Mouse (Mus musculus): ENCODE results near the gene Ptger3. TPM values are rescaled to one million over a fixed set of nuclear protein-coding genes. Genes with fewer than 3 reads are reported as not detected.

The Ptger3 gene
- not detected in 2 replicates for polyA plus RNA-seq (2012; ENCODE audit: insufficient read depth, insufficient read length, low replicate concordance, missing spikeins)

GRCm38 (mm10) chr3:157566725-157567565 lies at the start of gene Ptger3:
Gene Ptger3 (plus strand): TSS chr3:157566892.
- under 1% methylated on average over 84 of the region's 84 CpGs for WGBS
- peaks cover 15% of the 10 kb centered on the region for H3K4me1 ChIP-seq (ENCODE audit: control insufficient read depth, insufficient read depth, low read length)
- H3K27ac ChIP-seq (ENCODE audit: insufficient read depth, low read depth, low read length), result no peak within 1 kb of the TSS
- no peak for TF ChIP-seq POLR2A (IDR thresholded peaks at IDR 0.05; ENCODE audit: insufficient read depth, low read depth, low read length)
- TF ChIP-seq CTCF (IDR thresholded peaks at IDR 0.05; ENCODE audit: insufficient read depth, low read depth, low read length), result no peak
- peak within 1 kb of the TSS; percentile 35 for H3K4me3 ChIP-seq (ENCODE audit: insufficient read depth, low read depth, low read length)

- Histone ChIP-seq H3K4me3 (ENCODE audit: insufficient read depth, low read depth, low read length) (no peak overlapping the region), H3K4me1 (ENCODE audit: control insufficient read depth, insufficient read depth, low read length) (no peaks in the 10 kb centered on the region), H3K27ac (ENCODE audit: insufficient read depth, low read depth, low read length) (no peak overlapping the region)
- no peak for TF ChIP-seq POLR2A (IDR thresholded peaks at IDR 0.05; ENCODE audit: insufficient read depth, low read depth, low read length)
- no peak for TF ChIP-seq CTCF (IDR thresholded peaks at IDR 0.05; ENCODE audit: insufficient read depth, low read depth, low read length)
- WGBS, result 79% methylated on average over 2 of the region's 2 CpGs
Observed at GRCm38 (mm10) chr3:157517992-157518391, 48.7 kb upstream of the Ptger3 start.

- H3K4me1 ChIP-seq (ENCODE audit: control insufficient read depth, insufficient read depth, low read length), result no peaks in the 10 kb centered on the region
- TF ChIP-seq CTCF (IDR thresholded peaks at IDR 0.05; ENCODE audit: insufficient read depth, low read depth, low read length) (no peak), POLR2A (IDR thresholded peaks at IDR 0.05; ENCODE audit: insufficient read depth, low read depth, low read length) (no peak)
- H3K27ac ChIP-seq (ENCODE audit: insufficient read depth, low read depth, low read length), result no peak overlapping the region
- H3K4me3 ChIP-seq (ENCODE audit: insufficient read depth, low read depth, low read length), result no peak overlapping the region
- 2% methylated on average over 1 of the region's 1 CpGs for WGBS
Observed at GRCm38 (mm10) chr3:157520433-157520832, 46.3 kb upstream of the Ptger3 start.

- TF ChIP-seq POLR2A (IDR thresholded peaks at IDR 0.05; ENCODE audit: insufficient read depth, low read depth, low read length) (no peak), CTCF (IDR thresholded peaks at IDR 0.05; ENCODE audit: insufficient read depth, low read depth, low read length) (no peak)
- Histone ChIP-seq H3K4me1 (ENCODE audit: control insufficient read depth, insufficient read depth, low read length) (no peaks in the 10 kb centered on the region), H3K4me3 (ENCODE audit: insufficient read depth, low read depth, low read length) (no peak overlapping the region), H3K27ac (ENCODE audit: insufficient read depth, low read depth, low read length) (no peak overlapping the region)
- 40% methylated on average over 1 of the region's 1 CpGs for WGBS
Observed at GRCm38 (mm10) chr3:157523834-157524233, 42.9 kb upstream of the Ptger3 start.

GRCm38 (mm10) chr3:157531585-157531984 lies 35.1 kb upstream of the Ptger3 start:
- WGBS, result 80% methylated on average over 2 of the region's 2 CpGs
- Histone ChIP-seq H3K27ac (ENCODE audit: insufficient read depth, low read depth, low read length) (no peak overlapping the region), H3K4me1 (ENCODE audit: control insufficient read depth, insufficient read depth, low read length) (no peaks in the 10 kb centered on the region), H3K4me3 (ENCODE audit: insufficient read depth, low read depth, low read length) (no peak overlapping the region)
- no peak for TF ChIP-seq POLR2A (IDR thresholded peaks at IDR 0.05; ENCODE audit: insufficient read depth, low read depth, low read length)
- TF ChIP-seq CTCF (IDR thresholded peaks at IDR 0.05; ENCODE audit: insufficient read depth, low read depth, low read length), result no peak

- Histone ChIP-seq H3K27ac (ENCODE audit: insufficient read depth, low read depth, low read length) (peak within 1 kb of the TSS; percentile 94), H3K4me3 (ENCODE audit: insufficient read depth, low read depth, low read length) (peak within 1 kb of the TSS; percentile 70), H3K4me1 (ENCODE audit: control insufficient read depth, insufficient read depth, low read length) (no peaks in the 10 kb centered on the region)
- whole genome bisulfite sequencing, result under 1% methylated on average over 91 of the region's 91 CpGs
- TF ChIP-seq CTCF (IDR thresholded peaks at IDR 0.05; ENCODE audit: insufficient read depth, low read depth, low read length) (no peak), POLR2A (IDR thresholded peaks at IDR 0.05; ENCODE audit: insufficient read depth, low read depth, low read length) (peak; percentile 71)
Observed at GRCm38 (mm10) chr3:157533964-157534785, 32.5 kb upstream of the Ptger3 start, which contains the start of gene Zranb2. Gene Zranb2 (plus strand): TSS chr3:157534160.

GRCm38 (mm10) chr3:157534786-157535415 lies 31.8 kb upstream of the Ptger3 start:
- no peak for TF ChIP-seq POLR2A (IDR thresholded peaks at IDR 0.05; ENCODE audit: insufficient read depth, low read depth, low read length)
- H3K4me1 ChIP-seq (ENCODE audit: control insufficient read depth, insufficient read depth, low read length), result no peaks in the 10 kb centered on the region
- WGBS, result under 1% methylated on average over 15 of the region's 15 CpGs
- no peak overlapping the region for H3K27ac ChIP-seq (ENCODE audit: insufficient read depth, low read depth, low read length)
- peak overlapping the region; percentile 70 for H3K4me3 ChIP-seq (ENCODE audit: insufficient read depth, low read depth, low read length)

GRCm38 (mm10) chr3:157549323-157549722 lies 17.4 kb upstream of the Ptger3 start:
- Histone ChIP-seq H3K4me1 (ENCODE audit: control insufficient read depth, insufficient read depth, low read length) (no peaks in the 10 kb centered on the region), H3K27ac (ENCODE audit: insufficient read depth, low read depth, low read length) (no peak overlapping the region), H3K4me3 (ENCODE audit: insufficient read depth, low read depth, low read length) (no peak overlapping the region)
- TF ChIP-seq CTCF (IDR thresholded peaks at IDR 0.05; ENCODE audit: insufficient read depth, low read depth, low read length), result no peak
- TF ChIP-seq POLR2A (IDR thresholded peaks at IDR 0.05; ENCODE audit: insufficient read depth, low read depth, low read length), result no peak
- WGBS, result 95% methylated on average over 2 of the region's 2 CpGs

All from olfactory bulb, adult 2 months (tissue).